Mouse (Mus musculus): ENCODE data around the gene Pip5k1c. TPM values are rescaled to one million over a fixed set of nuclear protein-coding genes. Genes with fewer than 3 reads are reported as not detected.

The Pip5k1c gene
- polyA plus RNA-seq (2014; fragmentation: Nextera tagmentation; extraction: Ambion mirVana) = 42.0 and 46.2 TPM in 2 replicates

DNA sequence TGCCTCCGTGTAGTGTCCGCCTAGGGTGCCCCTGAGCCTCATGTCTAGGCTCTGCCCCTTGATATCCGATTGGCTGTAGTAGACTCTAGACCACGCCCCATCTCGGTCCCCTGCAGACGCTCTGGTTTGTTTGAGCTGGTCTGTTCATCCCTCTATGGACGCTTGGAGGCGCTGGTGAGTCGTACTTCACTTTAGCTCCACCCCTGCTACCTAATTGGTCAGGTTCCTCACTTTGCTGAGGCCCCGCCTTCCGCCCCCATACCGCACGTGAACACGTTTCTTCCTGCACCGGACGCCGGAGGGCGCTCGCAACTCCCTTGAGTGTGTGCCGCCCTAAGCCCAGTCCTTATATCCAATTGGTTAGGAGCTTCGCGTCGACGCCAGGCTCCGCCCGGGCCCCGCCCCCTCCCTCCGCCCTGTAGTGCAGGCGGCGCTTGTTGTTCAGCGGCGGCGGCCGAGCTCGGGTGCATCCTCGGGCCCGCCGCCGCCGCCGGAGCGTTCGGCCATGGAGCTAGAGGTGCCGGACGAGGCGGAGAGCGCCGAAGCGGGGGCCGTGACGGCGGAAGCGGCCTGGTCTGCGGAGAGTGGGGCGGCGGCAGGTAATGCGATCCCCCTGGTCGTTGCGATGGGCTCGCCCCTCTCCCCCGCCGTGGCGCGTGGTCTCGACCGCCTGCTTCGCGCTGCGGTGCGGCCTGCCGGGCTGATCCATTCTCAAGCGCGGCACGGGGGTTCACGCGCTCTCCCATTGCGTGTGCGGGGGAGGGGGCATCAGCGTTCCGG, at the start of gene Pip5k1c:
Gene Pip5k1c, plus strand, starts transcription at position 410 of the 780 bp plus-strand sequence.
- H3K4me1 ChIP-seq (ENCODE audit: control insufficient read depth, insufficient read depth, low read length) = peaks cover 11% of the 10 kb centered on the region
- H3K27me3 ChIP-seq (ENCODE audit: control insufficient read depth, insufficient read depth, low read length) = peaks cover 23% of the 10 kb centered on the region
- ATAC-seq (ENCODE audit: low FRiP score) (peak; percentile 95), DNase-seq (ENCODE audit: low spot score, missing footprints) (peak; percentile 100)
- H3K4me3 ChIP-seq (ENCODE audit: low read depth, low read length) = peak within 1 kb of the TSS; percentile 89
- H3K4me2 ChIP-seq = peak within 1 kb of the TSS; percentile 64
- H3K27ac ChIP-seq (ENCODE audit: low read depth, low read length) = peak within 1 kb of the TSS; percentile 80
- H3K36me3 ChIP-seq (ENCODE audit: control insufficient read depth, insufficient read depth, low read length) = no peaks in the 10 kb centered on the region
- H3K9ac ChIP-seq (ENCODE audit: low read length) = peak within 1 kb of the TSS; percentile 88
- under 1% methylated on average over 75 of the region's 80 CpGs for WGBS
- no peaks in the 10 kb centered on the region for H3K9me3 ChIP-seq (ENCODE audit: control insufficient read depth, low read length)

DNA sequence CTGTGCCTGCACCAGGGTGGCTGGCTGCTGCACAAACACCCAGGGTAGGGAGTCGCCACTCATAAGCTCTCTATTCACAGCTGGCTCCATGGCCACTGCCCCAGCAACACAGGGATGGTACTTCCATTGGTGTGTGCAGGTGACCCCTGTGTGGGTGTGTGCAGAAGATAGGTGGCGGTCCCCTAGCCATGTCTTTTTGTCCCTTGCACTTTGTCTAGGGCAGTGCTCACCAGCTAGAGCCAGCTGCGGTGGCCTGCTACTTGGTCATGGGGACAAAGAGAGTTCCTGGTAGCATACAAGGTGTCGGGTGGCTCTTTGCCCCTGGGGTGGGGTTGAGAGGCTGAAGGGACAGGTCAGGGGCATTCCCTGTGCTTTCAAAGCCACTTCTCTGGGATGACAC, 48.6 kb upstream of the Pip5k1c start:
- no peak overlapping the region for H3K9ac ChIP-seq (ENCODE audit: low read length)
- H3K27ac ChIP-seq (ENCODE audit: low read depth, low read length) = no peak overlapping the region
- no peaks in the 10 kb centered on the region for H3K36me3 ChIP-seq (ENCODE audit: control insufficient read depth, insufficient read depth, low read length)
- no peak overlapping the region for H3K4me3 ChIP-seq (ENCODE audit: low read depth, low read length)
- H3K27me3 ChIP-seq (ENCODE audit: control insufficient read depth, insufficient read depth, low read length) = peaks cover 10% of the 10 kb centered on the region
- ATAC-seq (ENCODE audit: low FRiP score) = 0 out of 2 replicates have a peak, but pooled peaks have one; percentile 2
- WGBS = 78% methylated on average over 4 of the region's 4 CpGs
- H3K9me3 ChIP-seq (ENCODE audit: control insufficient read depth, low read length) = no peaks in the 10 kb centered on the region
- H3K4me1 ChIP-seq (ENCODE audit: control insufficient read depth, insufficient read depth, low read length) = peaks cover 6% of the 10 kb centered on the region
- DNase-seq (ENCODE audit: low spot score, missing footprints) = no peak
- no peak overlapping the region for H3K4me2 ChIP-seq

DNA sequence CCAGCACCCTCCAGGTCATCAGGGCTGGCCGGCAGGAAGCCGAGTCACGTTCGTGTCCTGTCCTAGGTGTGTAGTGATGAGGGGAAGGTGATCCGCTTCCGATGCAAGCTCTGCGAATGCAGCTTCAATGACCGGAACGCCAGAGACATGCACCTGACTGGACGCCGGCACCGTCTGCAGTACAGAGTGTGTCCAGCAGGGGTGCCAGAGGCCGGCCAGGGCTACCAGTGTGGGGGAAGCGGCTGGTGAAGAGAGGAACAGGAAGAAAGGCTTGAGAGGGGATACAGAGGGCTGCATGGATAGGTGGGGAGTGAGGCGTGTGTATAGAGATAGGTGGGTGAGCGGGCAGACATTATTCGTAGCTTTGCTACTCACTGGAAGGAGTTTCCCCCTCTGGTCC, 48.2 kb upstream of the Pip5k1c start:
- H3K4me2 ChIP-seq = no peak overlapping the region
- H3K4me3 ChIP-seq (ENCODE audit: low read depth, low read length) = no peak overlapping the region
- 8% methylated on average over 17 of the region's 17 CpGs for WGBS
- H3K9ac ChIP-seq (ENCODE audit: low read length) = peak overlapping the region; percentile 44; the same call in 1 of the 2 replicates
- H3K27me3 ChIP-seq (ENCODE audit: control insufficient read depth, insufficient read depth, low read length) = peaks cover 8% of the 10 kb centered on the region
- H3K36me3 ChIP-seq (ENCODE audit: control insufficient read depth, insufficient read depth, low read length) = no peaks in the 10 kb centered on the region
- H3K9me3 ChIP-seq (ENCODE audit: control insufficient read depth, low read length) = no peaks in the 10 kb centered on the region
- peak; percentile 70 for ATAC-seq (ENCODE audit: low FRiP score)
- H3K4me1 ChIP-seq (ENCODE audit: control insufficient read depth, insufficient read depth, low read length) = peaks cover 6% of the 10 kb centered on the region
- DNase-seq (ENCODE audit: low spot score, missing footprints) = peak; percentile 99
- no peak overlapping the region for H3K27ac ChIP-seq (ENCODE audit: low read depth, low read length)

DNA sequence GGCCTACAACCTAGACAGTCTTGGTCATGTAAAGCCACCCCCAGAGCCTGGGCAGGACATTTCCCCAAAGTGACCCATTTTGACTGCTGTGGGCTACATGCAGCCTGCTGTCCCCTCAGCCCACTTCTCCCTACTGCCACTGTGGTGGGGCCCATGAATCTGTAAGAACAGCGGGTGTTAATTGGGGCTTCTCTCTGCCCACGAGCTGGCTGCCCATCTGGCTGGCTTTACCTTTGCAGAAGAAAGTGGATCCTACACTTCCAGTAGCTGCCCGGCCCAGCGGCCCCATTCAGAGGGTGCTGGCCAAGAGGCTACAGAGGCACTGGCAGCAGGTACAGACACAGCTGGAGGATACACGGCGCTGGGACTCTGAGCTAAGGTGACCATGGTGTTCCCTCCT, 47.6 kb upstream of the Pip5k1c start:
- H3K4me3 ChIP-seq (ENCODE audit: low read depth, low read length) = no peak overlapping the region
- no peaks in the 10 kb centered on the region for H3K36me3 ChIP-seq (ENCODE audit: control insufficient read depth, insufficient read depth, low read length)
- H3K27ac ChIP-seq (ENCODE audit: low read depth, low read length) = no peak overlapping the region
- ATAC-seq (ENCODE audit: low FRiP score) (no peak), DNase-seq (ENCODE audit: low spot score, missing footprints) (no peak)
- peak overlapping the region; percentile 44; the same call in 1 of the 2 replicates for H3K9ac ChIP-seq (ENCODE audit: low read length)
- H3K27me3 ChIP-seq (ENCODE audit: control insufficient read depth, insufficient read depth, low read length) = peaks cover 2% of the 10 kb centered on the region
- H3K9me3 ChIP-seq (ENCODE audit: control insufficient read depth, low read length) = no peaks in the 10 kb centered on the region
- 90% methylated on average over 6 of the region's 6 CpGs for WGBS
- H3K4me1 ChIP-seq (ENCODE audit: control insufficient read depth, insufficient read depth, low read length) = peaks cover under 1% of the 10 kb centered on the region; the same call in 1 of the 2 replicates
- H3K4me2 ChIP-seq = no peak overlapping the region

DNA sequence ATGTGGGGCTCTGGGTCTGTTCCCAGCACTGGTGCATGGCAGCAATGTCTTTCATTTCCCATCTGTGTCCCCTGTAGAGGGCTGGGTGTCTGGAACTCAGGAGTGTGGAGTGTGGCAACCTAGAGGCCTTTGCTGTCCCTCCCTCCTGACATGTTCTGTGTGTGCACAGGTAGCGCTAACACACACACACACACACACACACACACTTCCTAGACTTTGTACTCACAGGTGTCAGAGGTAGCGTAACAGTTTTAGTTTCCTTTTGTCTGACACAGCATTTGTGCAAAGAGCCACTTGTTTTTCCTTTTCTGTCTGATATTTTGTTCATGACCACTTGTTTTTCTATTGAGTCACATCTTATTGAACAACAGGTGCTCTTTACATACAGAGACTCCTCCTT, 45.0 kb upstream of the Pip5k1c start:
- Histone ChIP-seq H3K4me2 (no peak overlapping the region), H3K27me3 (ENCODE audit: control insufficient read depth, insufficient read depth, low read length) (peaks cover 18% of the 10 kb centered on the region), H3K4me3 (ENCODE audit: low read depth, low read length) (no peak overlapping the region), H3K9ac (ENCODE audit: low read length) (no peak overlapping the region), H3K36me3 (ENCODE audit: control insufficient read depth, insufficient read depth, low read length) (no peaks in the 10 kb centered on the region), H3K4me1 (ENCODE audit: control insufficient read depth, insufficient read depth, low read length) (no peaks in the 10 kb centered on the region; the same call in 1 of the 2 replicates), H3K9me3 (ENCODE audit: control insufficient read depth, low read length) (no peaks in the 10 kb centered on the region), H3K27ac (ENCODE audit: low read depth, low read length) (no peak overlapping the region)
- WGBS = 88% methylated on average over 2 of the region's 2 CpGs
- DNase-seq (ENCODE audit: low spot score, missing footprints) = no peak
- no peak for ATAC-seq (ENCODE audit: low FRiP score)

DNA sequence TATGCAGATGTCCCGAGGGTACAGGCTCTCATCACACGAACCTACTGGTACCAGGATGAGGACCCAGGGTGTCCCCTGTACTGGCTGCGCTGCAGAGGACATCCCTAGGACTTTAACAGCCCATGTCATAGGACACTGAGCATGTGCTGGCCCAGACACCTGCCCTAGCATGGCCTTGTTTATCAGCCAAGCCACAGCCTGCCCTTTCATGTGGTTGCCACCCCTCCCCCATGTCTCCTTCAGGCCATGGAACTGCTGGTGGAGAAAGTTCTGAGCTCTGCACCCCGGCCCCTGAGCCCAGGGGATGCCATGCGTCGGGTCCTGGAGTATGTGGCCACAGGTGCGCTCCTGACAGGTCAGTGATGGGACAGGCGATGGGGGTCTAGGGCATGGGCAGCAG, 43.3 kb upstream of the Pip5k1c start:
- ATAC-seq (ENCODE audit: low FRiP score) = no peak
- Histone ChIP-seq H3K27me3 (ENCODE audit: control insufficient read depth, insufficient read depth, low read length) (peaks cover 27% of the 10 kb centered on the region), H3K4me1 (ENCODE audit: control insufficient read depth, insufficient read depth, low read length) (peaks cover 4% of the 10 kb centered on the region; the same call in 1 of the 2 replicates)

DNA sequence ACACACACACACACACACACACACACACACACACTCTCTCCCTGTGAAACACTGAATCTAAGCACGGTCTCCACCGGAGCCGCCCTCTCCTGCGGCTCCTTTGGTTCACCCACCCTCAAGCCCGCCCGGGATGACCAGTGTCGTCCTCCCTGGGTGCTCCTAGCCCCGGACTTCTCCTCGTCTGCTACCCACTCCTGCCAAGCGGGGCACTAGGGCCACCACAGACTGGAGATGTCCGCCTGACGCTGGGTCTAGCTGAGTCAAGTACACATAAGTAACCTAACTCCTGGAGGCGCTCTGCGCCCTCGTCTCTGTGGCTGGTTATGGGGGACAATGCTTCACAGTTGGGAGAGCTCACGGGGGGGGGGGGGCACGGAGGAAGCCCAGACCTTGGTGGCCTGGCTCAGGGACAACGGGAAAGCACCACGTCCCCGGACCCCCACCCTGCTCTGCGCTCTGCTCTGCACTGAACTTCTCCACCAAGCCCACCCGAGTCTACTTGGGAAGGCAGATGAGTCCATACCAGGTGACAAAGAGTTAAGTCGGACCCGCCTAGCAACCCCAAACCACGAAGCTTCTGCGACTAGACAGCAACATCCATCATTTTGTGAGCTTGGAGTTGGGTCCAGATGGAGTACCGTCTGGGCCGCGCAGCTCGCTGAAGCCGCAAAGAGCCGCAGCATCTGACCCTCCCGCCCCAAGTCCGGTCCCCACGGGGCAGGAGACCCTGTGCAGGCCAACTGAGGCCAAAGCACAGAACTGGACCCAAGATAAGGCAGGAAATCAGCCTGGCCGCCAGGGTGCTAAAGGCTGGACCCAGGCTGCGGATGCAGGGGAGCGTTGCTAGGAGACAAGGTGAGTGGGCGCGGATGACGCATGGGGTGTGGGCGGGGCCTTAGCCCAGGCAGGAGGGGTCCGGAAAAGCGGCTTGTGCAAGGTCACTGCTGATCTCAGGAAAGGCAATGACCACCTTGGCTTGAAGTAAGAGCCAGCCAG, 40.0 kb upstream of the Pip5k1c start, which contains the start of gene Matk:
Gene Matk, plus strand, starts transcription at position 512 of the 996 bp plus-strand sequence.
- ATAC-seq (ENCODE audit: low FRiP score) (peak; percentile 71), DNase-seq (ENCODE audit: low spot score, missing footprints) (no peak)
- Histone ChIP-seq H3K9me3 (ENCODE audit: control insufficient read depth, low read length) (no peaks in the 10 kb centered on the region), H3K4me2 (peak within 1 kb of the TSS; percentile 29; the same call in 1 of the 2 replicates), H3K27ac (ENCODE audit: low read depth, low read length) (no peak within 1 kb of the TSS), H3K9ac (ENCODE audit: low read length) (no peak within 1 kb of the TSS), H3K4me1 (ENCODE audit: control insufficient read depth, insufficient read depth, low read length) (peaks cover 9% of the 10 kb centered on the region), H3K36me3 (ENCODE audit: control insufficient read depth, insufficient read depth, low read length) (no peaks in the 10 kb centered on the region), H3K4me3 (ENCODE audit: low read depth, low read length) (no peak within 1 kb of the TSS), H3K27me3 (ENCODE audit: control insufficient read depth, insufficient read depth, low read length) (peaks cover 44% of the 10 kb centered on the region)
- 9% methylated on average over 43 of the region's 44 CpGs for WGBS

More for the DNA sequence above, 43.3 kb upstream of the Pip5k1c start:
- no peak for DNase-seq (ENCODE audit: low spot score, missing footprints)
- H3K4me2 ChIP-seq = no peak overlapping the region
- H3K27ac ChIP-seq (ENCODE audit: low read depth, low read length) = no peak overlapping the region
- no peaks in the 10 kb centered on the region for H3K9me3 ChIP-seq (ENCODE audit: control insufficient read depth, low read length)
- no peak overlapping the region for H3K4me3 ChIP-seq (ENCODE audit: low read depth, low read length)
- H3K36me3 ChIP-seq (ENCODE audit: control insufficient read depth, insufficient read depth, low read length) = no peaks in the 10 kb centered on the region
- WGBS = 89% methylated on average over 8 of the region's 8 CpGs
- H3K9ac ChIP-seq (ENCODE audit: low read length) = no peak overlapping the region

DNA sequence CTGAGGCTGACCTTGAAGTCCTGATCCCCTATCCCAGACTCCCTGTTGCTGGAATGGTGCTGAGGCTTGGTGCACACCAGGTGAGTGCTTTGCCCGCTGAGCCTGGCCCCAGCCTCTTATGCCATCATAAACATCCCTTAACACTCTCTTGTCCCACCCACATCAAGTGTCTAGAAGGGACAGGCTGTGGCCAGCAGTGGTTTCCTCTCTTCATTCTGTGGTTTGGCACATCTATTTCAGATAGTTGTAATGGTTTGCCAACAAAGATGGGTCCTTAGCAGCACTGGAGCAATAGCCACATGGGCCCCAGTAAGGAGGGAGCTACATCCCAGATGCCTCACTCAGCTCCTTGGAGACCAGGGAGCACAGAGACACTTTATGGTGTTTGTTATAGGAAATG, 37.9 kb upstream of the Pip5k1c start:
- WGBS = 67% methylated on average over 1 of the region's 1 CpGs
- H3K9ac ChIP-seq (ENCODE audit: low read length) = no peak overlapping the region
- no peak overlapping the region for H3K27ac ChIP-seq (ENCODE audit: low read depth, low read length)
- ATAC-seq (ENCODE audit: low FRiP score) (no peak), DNase-seq (ENCODE audit: low spot score, missing footprints) (no peak)
- H3K9me3 ChIP-seq (ENCODE audit: control insufficient read depth, low read length) = no peaks in the 10 kb centered on the region
- peaks cover 15% of the 10 kb centered on the region for H3K4me1 ChIP-seq (ENCODE audit: control insufficient read depth, insufficient read depth, low read length)
- H3K4me2 ChIP-seq = no peak overlapping the region
- H3K4me3 ChIP-seq (ENCODE audit: low read depth, low read length) = no peak overlapping the region
- no peaks in the 10 kb centered on the region for H3K36me3 ChIP-seq (ENCODE audit: control insufficient read depth, insufficient read depth, low read length)
- H3K27me3 ChIP-seq (ENCODE audit: control insufficient read depth, insufficient read depth, low read length) = peaks cover 61% of the 10 kb centered on the region
